Mouse (Mus musculus): Measurements from ENCODE around the gene Borcs6.
"Not testable (repeated sequence)": the region's sequence is repeated elsewhere in the genome, so short reads cannot be mapped to it uniquely, and the experiment has no call there.

Borcs6 gene

GRCm38 (mm10) chr11:69088856-69089615 lies 29.5 kb downstream of the Borcs6 start:
- no peak for DNase-seq (ENCODE audit: low spot score)

GRCm38 (mm10) chr11:69089616-69090290 lies 30.2 kb downstream of the Borcs6 start:
- no peak for DNase-seq (ENCODE audit: low spot score)

DNA sequence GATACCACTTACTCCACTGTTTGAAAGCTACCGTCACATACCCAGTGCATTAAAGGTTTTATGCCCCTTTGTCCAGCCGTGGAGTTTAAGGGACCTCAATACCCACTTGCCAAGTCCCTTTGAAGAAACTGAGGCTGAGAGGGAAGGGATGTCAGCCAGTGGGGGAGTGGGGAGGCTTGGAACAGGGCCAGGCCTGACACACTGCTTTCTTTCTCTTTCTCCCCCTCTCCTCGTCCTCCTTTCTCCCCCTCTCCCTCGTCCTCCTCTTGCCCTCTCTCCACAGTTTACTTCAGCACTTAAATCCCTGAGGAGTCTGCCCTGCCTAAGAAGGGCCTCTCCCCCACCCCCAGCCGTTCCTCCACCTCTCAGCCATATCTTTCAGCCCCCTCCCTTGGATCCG lies 30.9 kb downstream of the Borcs6 start:
- DNase-seq (ENCODE audit: low spot score): no peak

DNA sequence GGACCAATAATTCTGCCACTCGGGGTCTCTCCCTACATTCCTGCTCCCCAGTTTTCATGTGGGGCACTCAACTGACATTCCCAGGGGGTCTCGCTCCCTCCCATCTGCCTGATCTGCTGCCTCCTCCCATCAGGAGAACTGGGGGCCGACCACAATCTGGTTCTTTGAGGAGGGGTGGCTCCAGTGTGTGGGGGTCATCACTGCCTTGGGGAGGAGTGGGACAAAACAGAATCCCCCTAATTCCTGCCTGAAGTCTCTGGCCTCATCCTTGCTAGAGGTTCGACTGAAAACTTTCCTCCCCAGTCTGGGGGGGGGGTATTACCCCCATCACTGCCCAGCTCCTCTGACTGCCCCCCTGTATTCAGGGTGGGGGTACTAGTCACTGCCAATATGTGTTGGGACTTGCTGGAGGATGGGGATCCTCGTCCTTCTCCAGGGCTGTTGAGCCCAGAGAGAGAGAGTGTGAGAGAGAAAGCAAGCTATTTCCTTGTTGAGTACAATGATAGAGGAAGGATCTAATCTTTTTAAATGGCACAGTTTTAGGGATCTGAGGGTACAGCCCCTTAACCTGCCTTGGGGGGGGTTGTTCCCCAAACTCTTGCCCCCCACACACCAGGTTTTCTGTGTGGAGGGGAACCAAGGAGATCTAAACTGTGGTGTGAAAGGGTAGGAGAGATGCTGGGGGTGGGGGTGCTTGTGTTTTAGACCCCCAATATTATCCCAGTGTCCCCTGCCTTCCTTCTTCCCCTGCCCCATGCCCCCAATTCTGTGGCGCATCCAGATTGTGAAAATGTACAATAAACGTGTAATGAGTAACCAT lies 32.3 kb downstream of the Borcs6 start:
- no peak for DNase-seq (ENCODE audit: low spot score)

GRCm38 (mm10) chr11:69092386-69092751 lies 32.9 kb downstream of the Borcs6 start:
- no peak for DNase-seq (ENCODE audit: low spot score)

GRCm38 (mm10) chr11:69092871-69093270 lies 33.4 kb downstream of the Borcs6 start:
- DNase-seq (ENCODE audit: low spot score): no peak

DNA sequence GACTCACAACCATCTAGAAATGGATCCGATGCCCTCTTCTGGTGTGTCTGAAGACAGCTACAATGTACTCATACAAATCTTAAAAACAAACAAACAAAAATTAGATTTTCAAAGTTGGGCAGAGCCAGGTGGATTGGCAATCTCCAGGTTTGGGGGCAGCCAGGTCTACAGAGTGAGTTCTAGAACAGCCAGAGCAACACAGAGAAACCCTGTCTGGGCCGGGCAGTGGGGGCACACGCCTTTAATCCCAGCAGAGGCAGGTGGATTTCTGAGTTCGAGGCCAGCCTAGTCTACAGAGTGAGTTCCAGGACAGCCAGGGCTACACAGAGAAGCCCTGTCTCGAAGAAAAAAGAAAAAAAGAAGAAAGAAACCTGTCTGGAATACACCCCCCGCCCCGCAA lies 34.3 kb downstream of the Borcs6 start:
- not testable (repeated sequence) for DNase-seq (ENCODE audit: low spot score)

DNA sequence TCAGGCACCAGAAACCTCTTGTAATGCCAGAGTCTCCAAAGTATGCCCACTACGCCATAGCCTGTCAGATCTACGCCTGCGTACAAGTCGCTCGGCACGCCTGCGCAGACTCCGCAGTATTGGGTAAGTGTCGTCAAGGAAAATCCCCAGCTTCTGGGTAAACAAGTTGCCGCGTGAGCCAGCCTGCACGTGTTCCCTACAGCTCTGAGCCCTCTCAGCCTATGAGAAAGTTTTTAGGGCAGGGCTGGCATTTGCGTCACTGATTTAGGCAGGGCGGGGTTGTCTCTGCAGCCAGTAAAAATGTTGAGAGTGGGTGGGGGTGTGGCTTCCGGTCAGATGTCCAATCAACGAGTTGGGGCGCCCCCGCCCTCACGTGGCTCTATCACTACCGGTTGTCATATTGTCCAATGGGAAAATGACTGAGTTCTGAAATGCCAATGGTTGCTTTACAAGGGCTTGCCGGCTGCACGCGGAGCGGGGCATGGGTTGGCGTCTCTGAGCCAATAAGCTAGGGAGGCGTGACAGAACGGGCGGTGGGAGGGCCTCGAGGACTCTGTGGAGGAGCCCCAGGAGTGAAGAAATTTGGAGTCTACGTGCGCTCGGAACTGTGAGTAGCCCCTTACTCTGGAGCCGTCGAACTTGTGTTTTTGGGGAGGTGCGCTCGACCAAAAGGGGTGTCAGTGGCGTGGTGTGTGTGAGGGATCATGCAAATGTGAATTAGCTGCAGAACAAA lies 35.3 kb downstream of the Borcs6 start, which contains the start of gene Per1:
TSS of gene Per1 (plus strand) at position 521 of the 733 bp plus-strand sequence.
- DNase-seq (ENCODE audit: low spot score): peak; percentile 83

DNA sequence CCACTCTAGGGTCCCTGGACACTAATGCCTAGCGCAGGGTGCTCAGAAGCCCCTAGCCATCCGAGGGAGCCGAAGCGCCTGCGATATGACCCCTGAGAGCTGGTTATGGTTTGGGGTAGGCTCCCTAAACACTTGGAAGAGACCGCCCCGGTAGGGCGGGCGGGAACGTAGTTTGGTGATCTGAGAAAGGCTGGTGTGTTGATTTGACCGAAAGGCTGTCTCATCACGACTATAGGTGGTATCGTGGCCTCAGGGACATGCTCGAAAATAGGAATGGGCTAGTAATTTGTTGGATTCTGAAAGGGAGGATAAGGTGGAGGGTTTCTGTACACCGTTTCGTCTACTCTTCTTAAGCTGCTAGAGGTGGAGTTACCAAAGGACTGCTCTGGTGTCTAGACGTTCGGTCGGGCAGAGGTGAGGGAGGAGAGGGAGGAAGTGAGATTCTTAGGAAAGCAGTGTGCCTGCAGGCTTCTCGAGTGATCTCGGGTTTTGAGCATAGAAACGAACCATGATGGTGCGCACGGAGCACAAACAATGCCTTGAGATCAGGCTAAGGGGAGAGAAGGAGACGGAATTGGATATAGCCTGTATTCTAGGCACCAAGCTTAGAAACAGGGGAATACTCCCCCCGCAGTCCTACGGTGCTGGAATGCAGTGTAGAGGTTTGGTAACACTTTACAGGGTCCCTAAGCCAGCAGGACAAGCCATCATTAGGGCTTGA lies 36.2 kb downstream of the Borcs6 start:
- no peak for DNase-seq (ENCODE audit: low spot score)

DNA sequence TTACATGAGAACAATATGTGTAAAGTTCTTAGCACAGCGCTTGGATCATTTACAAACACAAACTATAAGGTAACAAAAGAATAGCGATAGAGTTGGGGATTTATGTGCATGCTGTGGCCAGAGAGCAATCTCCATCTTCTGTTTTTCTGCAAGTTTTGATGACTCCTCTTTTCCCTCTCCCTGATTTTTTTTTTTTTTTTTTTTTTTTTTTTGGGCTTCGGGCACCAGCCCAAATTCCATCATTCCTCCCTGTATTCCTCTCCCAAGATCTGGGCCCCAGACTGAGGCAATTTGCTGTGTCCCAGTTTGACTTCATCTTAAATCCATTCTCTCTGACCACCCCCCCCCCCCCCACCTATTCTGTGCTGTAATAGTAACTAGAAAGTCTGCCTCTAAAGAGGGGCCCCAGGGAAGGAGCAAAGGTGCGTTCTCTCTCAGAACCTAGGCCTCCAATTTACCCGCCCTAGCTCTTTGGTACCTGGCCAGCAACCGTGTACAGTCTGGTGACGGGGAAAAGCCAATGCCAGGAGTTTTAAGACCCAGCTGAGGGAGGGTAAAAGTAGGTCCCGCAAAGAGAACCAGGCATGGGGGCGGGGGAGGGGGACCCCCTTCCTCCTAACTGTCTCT lies 37.0 kb downstream of the Borcs6 start:
- no peak for DNase-seq (ENCODE audit: low spot score)

GRCm38 (mm10) chr11:69096987-69097900 lies 37.7 kb downstream of the Borcs6 start:
- peak; percentile 98 for DNase-seq (ENCODE audit: low spot score)

GRCm38 (mm10) chr11:69098039-69098761 lies 38.7 kb downstream of the Borcs6 start:
- DNase-seq (ENCODE audit: low spot score): no peak

DNA sequence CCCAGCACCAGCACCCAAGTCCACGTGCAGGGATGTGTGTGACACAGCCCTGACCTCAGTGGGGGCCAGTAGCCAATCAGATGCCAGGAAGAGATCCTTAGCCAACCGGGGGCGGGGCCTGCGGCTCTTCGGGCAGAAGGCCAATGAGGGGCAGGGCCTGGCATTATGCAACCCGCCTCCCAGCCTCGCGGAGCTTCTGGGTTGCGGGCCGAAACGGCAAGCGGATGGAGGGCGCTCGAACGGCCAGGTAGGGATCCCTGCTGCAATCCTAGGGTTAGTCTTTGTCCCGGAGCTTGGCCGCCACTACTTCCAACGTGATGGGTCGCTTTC lies 39.2 kb downstream of the Borcs6 start:
- peak; percentile 80 for DNase-seq (ENCODE audit: low spot score)

DNA sequence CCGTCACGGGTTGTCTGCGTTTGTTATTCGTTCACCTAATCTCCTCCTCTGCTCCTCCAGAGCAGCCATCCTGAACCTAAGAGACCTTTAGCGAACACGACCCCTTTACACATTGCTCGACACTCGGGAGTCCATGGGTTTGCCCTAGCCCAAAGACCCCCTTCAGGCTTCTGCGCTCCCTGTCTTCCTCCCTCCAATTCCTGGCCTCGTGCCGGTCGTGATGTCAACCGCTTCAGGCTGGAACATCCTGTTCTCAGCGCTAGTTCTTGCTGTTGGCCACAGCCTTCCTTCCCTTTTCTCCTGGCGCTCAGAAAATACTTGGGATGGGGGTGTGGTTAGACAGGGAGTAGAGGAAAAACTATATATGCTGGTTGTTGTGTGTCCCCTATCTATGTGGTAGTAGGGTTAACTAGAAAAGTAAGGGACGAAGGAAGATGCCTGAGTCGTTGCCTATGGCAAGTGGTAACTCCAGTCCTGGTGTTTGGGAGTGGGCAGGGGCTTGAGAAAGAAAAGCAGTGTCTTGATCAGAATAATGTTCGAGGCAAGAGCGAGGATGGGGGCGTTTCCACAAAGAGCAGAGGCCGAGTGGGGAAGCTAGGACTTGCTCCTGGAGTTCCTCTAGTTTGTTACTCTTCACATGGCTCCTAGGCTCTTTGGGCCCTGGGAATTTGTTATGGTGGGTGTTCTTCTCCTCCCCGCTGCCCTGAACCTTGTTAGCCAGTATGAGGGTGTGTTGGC lies 39.8 kb downstream of the Borcs6 start:
- peak; percentile 56 for DNase-seq (ENCODE audit: low spot score)

DNA sequence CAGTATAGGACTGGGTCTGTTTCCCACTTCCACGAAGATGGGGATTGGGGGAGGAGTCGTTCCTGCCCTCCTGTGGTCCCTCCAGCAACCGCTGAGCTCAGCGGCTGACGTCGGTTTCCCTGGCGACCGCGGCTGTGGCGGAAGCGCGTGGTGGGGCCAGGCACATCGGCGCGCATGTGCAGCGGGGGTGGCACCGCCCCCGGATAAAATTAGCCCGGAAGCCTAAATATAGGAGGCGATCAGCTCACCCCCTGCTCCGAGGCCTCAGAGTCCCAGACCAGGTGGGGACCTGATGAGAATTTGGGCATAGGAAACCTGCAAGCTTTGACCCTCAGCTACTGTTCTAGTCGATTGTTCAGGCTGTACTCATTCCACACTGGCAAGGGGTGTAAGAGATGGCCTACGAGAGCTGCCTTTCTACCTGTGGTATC lies 40.4 kb downstream of the Borcs6 start:
- peak; percentile 68 for DNase-seq (ENCODE audit: low spot score)

- no peak for DNase-seq (ENCODE audit: low spot score)
Measured at GRCm38 (mm10) chr11:69100639-69101360, 41.3 kb downstream of the Borcs6 start.

DNA sequence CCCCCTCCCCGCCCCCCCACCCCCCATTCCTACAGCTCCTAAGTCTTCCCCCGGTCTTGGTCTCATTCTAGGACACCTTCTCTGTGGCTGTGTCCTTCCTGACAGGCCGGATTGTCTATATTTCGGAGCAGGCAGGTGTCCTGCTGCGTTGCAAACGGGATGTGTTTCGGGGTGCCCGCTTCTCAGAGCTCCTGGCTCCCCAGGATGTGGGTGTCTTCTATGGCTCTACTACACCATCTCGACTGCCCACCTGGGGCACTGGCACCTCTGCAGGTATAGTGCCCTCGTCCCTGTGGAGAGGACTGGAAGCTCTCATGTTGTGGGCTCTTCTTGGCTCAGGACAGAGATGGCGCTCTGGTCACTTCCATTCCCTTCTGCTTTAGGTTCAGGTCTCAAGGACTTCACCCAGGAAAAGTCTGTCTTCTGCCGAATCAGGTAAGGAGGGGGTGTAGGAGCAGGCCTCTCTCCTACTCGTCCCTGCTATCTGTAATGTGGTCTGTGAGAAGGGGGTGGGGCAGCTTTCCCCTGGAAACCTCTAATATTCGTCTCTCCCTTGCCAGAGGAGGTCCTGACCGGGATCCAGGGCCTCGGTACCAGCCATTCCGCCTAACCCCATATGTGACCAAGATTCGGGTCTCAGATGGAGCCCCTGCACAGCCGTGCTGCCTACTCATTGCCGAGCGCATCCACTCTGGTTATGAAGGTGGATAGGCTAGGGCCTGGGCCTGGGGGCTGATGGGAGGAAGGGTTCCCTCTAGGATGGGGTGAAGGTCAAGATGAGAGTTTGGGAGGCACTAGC lies 42.3 kb downstream of the Borcs6 start:
- no peak for DNase-seq (ENCODE audit: low spot score)
